16 mouse cellular contexts compared by ENCODE assay signal in the genomic region with DNA sequence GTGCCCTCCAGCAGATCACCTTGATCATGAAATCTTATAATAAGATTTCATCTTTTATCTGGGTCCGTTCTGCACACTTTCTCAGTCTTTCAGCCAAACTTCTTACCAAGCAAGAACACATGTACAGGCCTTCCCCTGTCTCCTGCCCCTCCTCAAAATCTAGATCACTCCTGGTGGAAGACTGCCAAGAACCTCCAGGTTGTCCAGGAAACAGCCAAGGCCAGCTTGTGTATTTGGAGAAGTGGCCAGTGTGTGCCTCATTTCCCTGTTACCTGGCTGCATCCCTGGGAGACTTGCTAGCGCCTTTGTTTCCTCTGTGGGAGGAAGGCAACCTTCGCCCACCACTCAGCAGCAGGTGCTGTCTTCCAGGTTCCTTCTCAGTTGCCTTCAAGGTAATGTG. TPM values are rescaled to one million over a fixed set of nuclear protein-coding genes. Genes with fewer than 3 reads are reported as not detected.
DNase-seq lines count a peak whose midpoint lies in the region; ATAC-seq lines count a peak whose summit lies in the region.
"Had no signal": no experiment of that assay in that cellular context is flagged by ENCODE, and none has a peak within 500 bp of the region (broad histone marks: within the 10 kb centered on the region; RNA-seq: fewer than 3 reads in every experiment).

No protein-coding gene starts in this region.

- ATAC-seq in cerebellum, adult (ENCODE audit: insufficient number of reproducible peaks, low FRiP score, low TSS enrichment), result no peak
- no peak for ATAC-seq in activated CD4-positive, CD25-positive, alpha-beta regulatory T cell, adult 4 months
- ATAC-seq: forebrain, embryonic 16.5 days; hindbrain, embryonic 16.5 days; Patski had no signal

- peak; percentile 49 for DNase-seq in cerebellum, adult 11-12 months
- peak; percentile 71 for DNase-seq in brain, adult 2 months (ENCODE audit: low read depth, low spot score)
- peak; percentile 21 for DNase-seq in cerebellum, adult 8-10 months
- DNase-seq in cerebellum, postnatal 14 days, result peak; percentile 71 to 77
- no peak for DNase-seq in B cell, adult 2 months
- no peak for DNase-seq in right cerebral cortex, postnatal 10 days (ENCODE audit: low spot score in 2 of 2)
- DNase-seq: adrenal gland, adult 2 months; adrenal gland, postnatal 36 days; gastrocnemius, postnatal 10 days; heart, postnatal 36 days; kidney, adult 18-20 months had no signal

RNA-seq across cellular contexts. Expression of gene Igsf9b, which starts 58.5 kb away (rescaled TPM):
- polyA plus RNA-seq in activated CD4-positive, CD25-positive, alpha-beta regulatory T cell, adult 4 months (2017; shearing (Covaris generic)), result 1 to 10 TPM; 1.3 TPM

Comparison
In these comparisons a context has a peak if more than half of its experiments do, and no peak if none do; other contexts are left out.
1. DNase-seq: peak in cerebellum, adult 11-12 months (single experiment), brain, adult 2 months (single experiment), cerebellum, adult 8-10 months (single experiment) and cerebellum, postnatal 14 days (2 of 2); none in B cell, adult 2 months (0 of 2) and right cerebral cortex, postnatal 10 days (0 of 2).